Comparison of ENCODE assay signal across 27 mouse cellular contexts in the genomic region with DNA sequence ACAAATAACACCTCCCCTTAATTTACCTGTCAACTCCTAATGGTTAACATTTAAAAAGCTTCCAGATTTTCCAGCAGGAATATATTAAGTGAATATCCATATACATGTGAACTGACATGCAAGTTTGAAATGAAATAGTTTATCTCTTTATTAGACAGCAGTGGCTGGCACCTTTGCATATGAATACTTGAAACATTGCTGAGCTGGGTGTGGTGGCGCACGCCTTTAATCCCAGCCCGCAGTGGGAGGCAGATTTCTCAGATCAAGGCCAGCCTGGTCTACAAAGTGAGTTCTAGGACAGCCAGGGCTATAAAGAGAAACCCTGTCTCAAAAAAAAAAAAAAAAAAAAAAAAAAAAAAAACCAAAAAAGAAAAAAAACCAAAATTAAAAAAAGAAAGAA.
"Had no signal": no experiment of that assay in that cellular context is flagged by ENCODE, and none has a peak within 500 bp of the region (broad histone marks: within the 10 kb centered on the region; RNA-seq: fewer than 3 reads in every experiment).

No protein-coding gene starts in this region.

- ATAC-seq: forebrain, embryonic 13.5 days; forebrain, embryonic 14.5 days; forebrain, embryonic 15.5 days; forebrain, embryonic 16.5 days; forebrain, postnatal 0 days had no signal

- DNase-seq: cerebellum, postnatal 10 days; cerebellum, postnatal 14 days; cerebellum, postnatal 25 days; cerebellum, postnatal 36 days; embryo, embryonic 11 days; forebrain, postnatal 0 days; gastrocnemius, adult 2 months; gastrocnemius, postnatal 10 days; gastrocnemius, postnatal 14 days; gastrocnemius, postnatal 25 days; gastrocnemius, postnatal 36 days; heart, adult 11 months; heart, adult 18-20 months; heart, adult 2 months had no signal

- H3K9me3 ChIP-seq: embryonic facial prominence, embryonic 10.5 days; embryonic facial prominence, embryonic 12.5 days; embryonic facial prominence, embryonic 13.5 days; embryonic facial prominence, embryonic 15.5 days; forebrain, embryonic 10.5 days; forebrain, embryonic 12.5 days; forebrain, embryonic 13.5 days; forebrain, embryonic 15.5 days; heart, embryonic 10.5 days; heart, embryonic 12.5 days had no signal

- H3K27me3 ChIP-seq: embryonic facial prominence, embryonic 12.5 days; embryonic facial prominence, embryonic 13.5 days; embryonic facial prominence, embryonic 15.5 days; forebrain, embryonic 12.5 days; forebrain, embryonic 13.5 days; forebrain, embryonic 15.5 days; heart, embryonic 12.5 days had no signal

- H3K27ac ChIP-seq: embryonic facial prominence, embryonic 10.5 days; embryonic facial prominence, embryonic 12.5 days; embryonic facial prominence, embryonic 13.5 days; embryonic facial prominence, embryonic 15.5 days; forebrain, embryonic 10.5 days; forebrain, embryonic 12.5 days; forebrain, embryonic 13.5 days; forebrain, embryonic 15.5 days; gastrocnemius, adult 2 months; heart, adult 2 months; heart, embryonic 10.5 days had no signal

- H3K36me3 ChIP-seq: embryonic facial prominence, embryonic 10.5 days; embryonic facial prominence, embryonic 12.5 days; embryonic facial prominence, embryonic 13.5 days; embryonic facial prominence, embryonic 15.5 days; forebrain, embryonic 10.5 days; forebrain, embryonic 12.5 days; forebrain, embryonic 15.5 days; heart, embryonic 10.5 days; heart, embryonic 12.5 days had no signal

- H3K4me3 ChIP-seq: embryonic facial prominence, embryonic 10.5 days; embryonic facial prominence, embryonic 12.5 days; embryonic facial prominence, embryonic 13.5 days; embryonic facial prominence, embryonic 15.5 days; erythroblast, embryonic 14.5 days; forebrain, embryonic 10.5 days; forebrain, embryonic 12.5 days; forebrain, embryonic 13.5 days; forebrain, embryonic 15.5 days; gastrocnemius, adult 2 months; heart, adult 2 months; heart, embryonic 10.5 days; heart, embryonic 12.5 days had no signal

- H3K4me1 ChIP-seq: embryonic facial prominence, embryonic 10.5 days; embryonic facial prominence, embryonic 12.5 days; embryonic facial prominence, embryonic 13.5 days; embryonic facial prominence, embryonic 15.5 days; forebrain, embryonic 10.5 days; forebrain, embryonic 12.5 days; forebrain, embryonic 13.5 days; forebrain, embryonic 15.5 days; heart, embryonic 10.5 days; heart, embryonic 12.5 days had no signal

- H3K9ac ChIP-seq: embryonic facial prominence, embryonic 12.5 days; embryonic facial prominence, embryonic 13.5 days; embryonic facial prominence, embryonic 15.5 days; forebrain, embryonic 12.5 days; forebrain, embryonic 13.5 days; forebrain, embryonic 15.5 days; forebrain, postnatal 0 days; heart, embryonic 12.5 days had no signal
